Mouse (Mus musculus): Measurements from ENCODE around the gene Adcy9.
A peak's percentile ranks its signal among the peaks of the same experiment; 100 is the strongest.

The Adcy9 gene

GRCm38 (mm10) chr16:4315352-4316093, 104.8 kb downstream of the Adcy9 start:
- no peak for DNase-seq

GRCm38 (mm10) chr16:4314891-4315290, 105.4 kb downstream of the Adcy9 start:
- DNase-seq, result no peak

- DNase-seq, result no peak
Measured at GRCm38 (mm10) chr16:4312018-4312417, 108.3 kb downstream of the Adcy9 start.

- no peak for DNase-seq
Measured at GRCm38 (mm10) chr16:4311608-4312007, 108.7 kb downstream of the Adcy9 start.

GRCm38 (mm10) chr16:4307795-4308194, 112.5 kb downstream of the Adcy9 start:
- DNase-seq, result no peak

- DNase-seq, result peak in 1 of 2 experiments; percentile 17
Measured at GRCm38 (mm10) chr16:4304176-4304922, 115.9 kb downstream of the Adcy9 start.

GRCm38 (mm10) chr16:4303554-4303953, 116.7 kb downstream of the Adcy9 start:
- DNase-seq, result no peak

GRCm38 (mm10) chr16:4300280-4300679, 120.0 kb downstream of the Adcy9 start:
- DNase-seq, result no peak

- DNase-seq, result no peak
Measured at GRCm38 (mm10) chr16:4293259-4293658, 127.0 kb downstream of the Adcy9 start.

- peak in 1 of 2 experiments; percentile 39 for DNase-seq
Measured at GRCm38 (mm10) chr16:4289507-4289906, 130.8 kb downstream of the Adcy9 start.

- no peak for DNase-seq
Measured at GRCm38 (mm10) chr16:4286593-4286992, 133.7 kb downstream of the Adcy9 start.

- DNase-seq, result peak; percentile 44 to 47
Measured at GRCm38 (mm10) chr16:4285257-4285656, 135.0 kb downstream of the Adcy9 start.

- DNase-seq, result no peak
Measured at GRCm38 (mm10) chr16:4283267-4283851, 136.9 kb downstream of the Adcy9 start.

- DNase-seq, result no peak
Measured at GRCm38 (mm10) chr16:4281470-4281869, 138.8 kb downstream of the Adcy9 start.

GRCm38 (mm10) chr16:4280949-4281348, 139.3 kb downstream of the Adcy9 start:
- no peak for DNase-seq

- DNase-seq, result peak in 1 of 2 experiments; percentile 7
Measured at GRCm38 (mm10) chr16:4279601-4280000, 140.7 kb downstream of the Adcy9 start.

- no peak for DNase-seq
Measured at GRCm38 (mm10) chr16:4276621-4277020, 143.7 kb downstream of the Adcy9 start.

GRCm38 (mm10) chr16:4276151-4276550, 144.1 kb downstream of the Adcy9 start:
- DNase-seq, result no peak

GRCm38 (mm10) chr16:4273702-4274476, 146.4 kb downstream of the Adcy9 start:
- peak; percentile 62 to 76 for DNase-seq

GRCm38 (mm10) chr16:4272254-4272653, 148.0 kb downstream of the Adcy9 start:
- no peak for DNase-seq

- no peak for DNase-seq
Measured at GRCm38 (mm10) chr16:4270911-4271310, 149.4 kb downstream of the Adcy9 start.

- DNase-seq, result peak; percentile 76 to 85
Measured at GRCm38 (mm10) chr16:4267857-4268666, 152.2 kb downstream of the Adcy9 start.

Measured in lung, adult 18-20 months (tissue).